Mouse (Mus musculus) limb, embryonic 15.5 days (tissue): ENCODE results near the gene 1110032F04Rik. TPM values are rescaled to one million over a fixed set of nuclear protein-coding genes. Genes with fewer than 3 reads are reported as not detected.

Source experiments
- polyA plus RNA-seq: library from polyadenylated mRNA; unstranded; fragments of >200 nt; fragmentation: Nextera tagmentation; extraction: Ambion mirVana; gene quantifications from 2 replicates; pipeline ENCODE4 v1.2.1, GENCODE M21; 2015

The 1110032F04Rik gene
- polyA plus RNA-seq, 1 experiment from 2014 or later = 0.63 TPM

Other genes starting within 250 kb of the 1110032F04Rik start
- 0.19 and 0.27 TPM in 2 replicates for gene Il12a, start 178.9 kb upstream of the 1110032F04Rik start, polyA plus RNA-seq
- gene Ift80, start 135.0 kb downstream of the 1110032F04Rik start, polyA plus RNA-seq = 14.8 and 16.7 TPM in 2 replicates
- 141 and 143 TPM in 2 replicates for gene Smc4, start 135.2 kb downstream of the 1110032F04Rik start, polyA plus RNA-seq
- gene Trim59, start 175.2 kb downstream of the 1110032F04Rik start, polyA plus RNA-seq = 71.2 and 79.4 TPM in 2 replicates